ENCODE assay signal across 7 mouse cellular contexts in genomic region chrX:13280409-13281328, GRCm38 (mm10). TPM values are rescaled to one million over a fixed set of nuclear protein-coding genes. Genes with fewer than 3 reads are reported as not detected.
DNase-seq lines count a peak whose midpoint lies in the region; ATAC-seq and TF ChIP-seq lines count a peak whose summit lies in the region.

TSS of gene Ddx3x (plus strand) at chrX:13280970.

- TF ChIP-seq CTCF in heart, adult 2 months (IDR thresholded peaks at IDR 0.05) = peak; percentile 11; the same call in 1 of the 2 replicates

- peak within 1 kb of the TSS; percentile 71 for H3K4me2 ChIP-seq in embryonic facial prominence, embryonic 13.5 days
- H3K4me2 ChIP-seq in limb, embryonic 13.5 days (replicated peaks) = peak within 1 kb of the TSS; percentile 78
- H3K4me2 ChIP-seq in midbrain, embryonic 16.5 days (ENCODE audit: low read length) = peak within 1 kb of the TSS; percentile 78

- peaks cover 4% of the 10 kb centered on the region; the same call in 1 of the 2 replicates for H3K27me3 ChIP-seq in embryonic facial prominence, embryonic 13.5 days
- H3K27me3 ChIP-seq in heart, adult 2 months (ENCODE audit: control insufficient read depth, insufficient read depth, low read length) = no peaks in the 10 kb centered on the region
- no peaks in the 10 kb centered on the region for H3K27me3 ChIP-seq in limb, embryonic 13.5 days
- no peaks in the 10 kb centered on the region for H3K27me3 ChIP-seq in midbrain, embryonic 16.5 days (ENCODE audit: control insufficient read depth, insufficient read depth, low read depth, low read length)

- peaks cover 11% of the 10 kb centered on the region for H3K36me3 ChIP-seq in embryonic facial prominence, embryonic 13.5 days
- H3K36me3 ChIP-seq in heart, adult 2 months (ENCODE audit: control insufficient read depth, insufficient read depth, low read length) = peaks cover 13% of the 10 kb centered on the region
- peaks cover 13% of the 10 kb centered on the region for H3K36me3 ChIP-seq in limb, embryonic 13.5 days
- no peaks in the 10 kb centered on the region for H3K36me3 ChIP-seq in midbrain, embryonic 16.5 days (ENCODE audit: control insufficient read depth, insufficient read depth, low read length)

- TF ChIP-seq POLR2A in heart, adult 2 months (IDR thresholded peaks at IDR 0.05; ENCODE audit: insufficient read depth, low read depth, low read length) = peak; percentile 100

- H3K9me3 ChIP-seq in embryonic facial prominence, embryonic 13.5 days = no peaks in the 10 kb centered on the region
- H3K9me3 ChIP-seq in limb, embryonic 13.5 days = no peaks in the 10 kb centered on the region
- H3K9me3 ChIP-seq in midbrain, embryonic 16.5 days (replicated peaks; ENCODE audit: control insufficient read depth, low read length, poor library complexity, severe bottlenecking) = no peaks in the 10 kb centered on the region

- H3K4me1 ChIP-seq in embryonic facial prominence, embryonic 13.5 days = peaks cover 6% of the 10 kb centered on the region; the same call in 1 of the 2 replicates
- no peaks in the 10 kb centered on the region for H3K4me1 ChIP-seq in heart, adult 2 months (ENCODE audit: control insufficient read depth, insufficient read depth, low read length)
- peaks cover 13% of the 10 kb centered on the region for H3K4me1 ChIP-seq in limb, embryonic 13.5 days
- peaks cover 26% of the 10 kb centered on the region for H3K4me1 ChIP-seq in midbrain, embryonic 16.5 days (ENCODE audit: control insufficient read depth, insufficient read depth, low read length)

- WGBS in embryonic facial prominence, embryonic 13.5 days = under 1% methylated on average over 57 of the region's 57 CpGs
- WGBS in heart, adult 2 months = under 1% methylated on average over 57 of the region's 57 CpGs
- under 1% methylated on average over 56 of the region's 57 CpGs for WGBS in limb, embryonic 13.5 days
- WGBS in midbrain, embryonic 16.5 days = under 1% methylated on average over 53 of the region's 57 CpGs

- H3K27ac ChIP-seq in embryonic facial prominence, embryonic 13.5 days = peak within 1 kb of the TSS; percentile 99
- peak within 1 kb of the TSS; percentile 100 for H3K27ac ChIP-seq in heart, adult 2 months
- H3K27ac ChIP-seq in limb, embryonic 13.5 days = peak within 1 kb of the TSS; percentile 98
- peak within 1 kb of the TSS; percentile 99 for H3K27ac ChIP-seq in midbrain, embryonic 16.5 days (ENCODE audit: low read length)

- TF ChIP-seq EP300 in heart, adult 2 months (IDR thresholded peaks at IDR 0.05; ENCODE audit: insufficient read depth, low read depth, low read length) = peak; percentile 86; the same call in 1 of the 2 replicates

- no peaks in the 10 kb centered on the region; the same call in 1 of the 2 replicates for H3K79me2 ChIP-seq in heart, adult 2 months (replicated peaks; ENCODE audit: control insufficient read depth, insufficient read depth, low read length)

- H3K4me3 ChIP-seq in embryonic facial prominence, embryonic 13.5 days = peak within 1 kb of the TSS; percentile 77
- H3K4me3 ChIP-seq in heart, adult 2 months = peak within 1 kb of the TSS; percentile 99
- H3K4me3 ChIP-seq in limb, embryonic 13.5 days = peak within 1 kb of the TSS; percentile 82
- H3K4me3 ChIP-seq in midbrain, embryonic 16.5 days (ENCODE audit: low read depth, low read length) = peak within 1 kb of the TSS; percentile 79

- H3K9ac ChIP-seq in embryonic facial prominence, embryonic 13.5 days = peak within 1 kb of the TSS; percentile 98
- peak within 1 kb of the TSS; percentile 92 for H3K9ac ChIP-seq in heart, adult 2 months (ENCODE audit: low read depth, low read length)
- H3K9ac ChIP-seq in limb, embryonic 13.5 days = peak within 1 kb of the TSS; percentile 98
- peak within 1 kb of the TSS; percentile 96 for H3K9ac ChIP-seq in midbrain, embryonic 16.5 days (ENCODE audit: low read depth, low read length)

- peak; percentile 91 for ATAC-seq in embryonic facial prominence, embryonic 13.5 days (ENCODE audit: insufficient number of reproducible peaks, insufficient read depth, low FRiP score, low TSS enrichment, low read depth)
- ATAC-seq in limb, embryonic 13.5 days (ENCODE audit: low FRiP score, low read depth) = peak; percentile 93
- peak; percentile 96 for ATAC-seq in midbrain, embryonic 16.5 days

- peak; percentile 87 to 96 for DNase-seq in adrenal gland, postnatal 36 days
- peak; percentile 92 to 95 for DNase-seq in heart, adult 2 months
- peak; percentile 87 to 95 for DNase-seq in kidney, adult 8-10 months
- peak; percentile 85 to 89 for DNase-seq in spleen, postnatal 10 days (ENCODE audit: low spot score in 2 of 2)

- intact Hi-C loops in heart, adult 2 months (cut with DNase I) = loop anchor here (1.0 to 5.0 kb wide), 8 partner anchors 38 to 518 kb away; partner anchors contain the start of genes Med14 and Usp9x

RNA-seq across cellular contexts. Expression of gene Ddx3x, which starts in this region (rescaled TPM):
- 100 to 1,000 TPM; 362 to 459 TPM for total RNA-seq in adrenal gland, postnatal 36 days (2021)
- polyA plus RNA-seq in embryonic facial prominence, embryonic 13.5 days (2015; fragmentation: Nextera tagmentation; extraction: Ambion mirVana) = 142 and 147 TPM in 2 replicates
- 100 to 1,000 TPM; 142 to 176 TPM for total RNA-seq in heart, adult 2 months (2021)
- polyA plus RNA-seq in heart, adult 2 months (2012; rRNA removed) = 21.9 and 57.2 TPM in 2 replicates
- polyA plus RNA-seq in limb, embryonic 13.5 days (2015; fragmentation: Nextera tagmentation; extraction: Ambion mirVana) = 144 TPM in 2 replicates
- 97.9 and 106 TPM in 2 replicates for polyA plus RNA-seq in midbrain, embryonic 16.5 days (2015; fragmentation: Nextera tagmentation; extraction: Ambion mirVana)

Comparison
In these comparisons a context has a peak if more than half of its experiments do, and no peak if none do; other contexts are left out.
1. Peak in every context shown above with its lines: DNase-seq, ATAC-seq, H3K4me3 ChIP-seq and H3K27ac ChIP-seq.